Mouse (Mus musculus) myocyte (in vitro differentiated cells): ENCODE results near the gene Skida1.

Source experiments
- CEBPB ChIP-seq: IDR thresholded peaks from 2 replicates; pipeline ENCODE4 v1.6.1; 2011; ENCODE audit warnings: mild to moderate bottlenecking, moderate library complexity; ENCODE audit not compliant: poor library complexity, insufficient read depth, severe bottlenecking
- E2F4 ChIP-seq: IDR thresholded peaks from one replicate; pipeline ENCODE4 v1.6.1; 2011; ENCODE audit warnings: mild to moderate bottlenecking, control low read depth, moderate library complexity; ENCODE audit not compliant: insufficient read depth
- MAX ChIP-seq: IDR thresholded peaks from one replicate; pipeline ENCODE4 v1.6.1; 2011; ENCODE audit warnings: low read depth, mild to moderate bottlenecking, control low read depth
- MYOD1 ChIP-seq, 3 experiments: IDR thresholded peaks; one replicate each; pipeline ENCODE4 v1.6.1; 2011; ENCODE audit warnings: control low read depth in 2 of 3, low read depth in 2 of 3, mild to moderate bottlenecking in 2 of 3, moderate library complexity in 1 of 3; ENCODE audit not compliant: insufficient read length in 2 of 3, control insufficient read depth in 1 of 3
- MYOG ChIP-seq, 3 experiments: IDR thresholded peaks; one replicate each; pipeline ENCODE4 v1.6.1; 2011; ENCODE audit warnings: control low read depth in 2 of 3, low read depth in 2 of 3, mild to moderate bottlenecking in 2 of 3; ENCODE audit not compliant: insufficient read length in 2 of 3, control insufficient read depth in 1 of 3, insufficient read depth in 1 of 3
- POLR2A ChIP-seq: IDR thresholded peaks from one replicate; pipeline ENCODE4 v1.6.1; 2011; ENCODE audit warnings: low read depth, mild to moderate bottlenecking, control low read depth, moderate library complexity; ENCODE audit not compliant: insufficient read length
- POLR2AphosphoS2 ChIP-seq: IDR thresholded peaks from one replicate; pipeline ENCODE4 v1.6.1; 2011; ENCODE audit warnings: low read depth, control low read depth; ENCODE audit not compliant: insufficient read length
- SRF ChIP-seq: IDR thresholded peaks from one replicate; pipeline ENCODE4 v1.6.1; 2011; ENCODE audit warnings: low read depth; ENCODE audit not compliant: control insufficient read depth, insufficient read length

GRCm38 (mm10) chr2:18047646-18048452 lies 1.0 kb downstream of the Skida1 start:
- TF ChIP-seq POLR2A (peak; percentile 41), MYOG (IDR thresholded peaks at IDR 0.05; ENCODE audit: control insufficient read depth in 1 of 3, insufficient read depth in 1 of 3, insufficient read length in 2 of 3, low read depth in 2 of 3) (no peak), POLR2AphosphoS2 (no peak), MAX (no peak), MYOD1 (IDR thresholded peaks at IDR 0.05; ENCODE audit: control insufficient read depth in 1 of 3, insufficient read length in 2 of 3, low read depth in 2 of 3) (no peak), SRF (no peak), CEBPB (no peak), E2F4 (no peak)
